Mouse (Mus musculus) adipose tissue, adult 10 weeks (tissue): ENCODE results near the gene Sh3bgrl2. TPM values are rescaled to one million over a fixed set of nuclear protein-coding genes. Genes with fewer than 3 reads are reported as not detected.

Experiments
- polyA plus RNA-seq: library from polyadenylated mRNA; stranded (reverse); fragments of 350-450 nt; fragmentation: Illumina TruSeq; extraction: RNeasy Lipid Tissue Mini Kit (QIAGEN cat#74804); gene quantifications from one replicate; pipeline ENCODE4 v1.2.3, GENCODE M21; 2014; ENCODE audit warnings: low read depth, low replicate concordance

Sh3bgrl2 gene
- polyA plus RNA-seq, result 11.6 TPM

GRCm38 (mm10) chr9:83547830-83548689, at the start of gene Sh3bgrl2:
Gene Sh3bgrl2, plus strand, starts transcription at chr9:83548327.

Other genes with a start within 250 kb of the Sh3bgrl2 start
- gene Lca5, start 107.2 kb upstream of the Sh3bgrl2 start, polyA plus RNA-seq, result 4.1 TPM